Mouse (Mus musculus) MEL (cell line): ENCODE measurements around the gene Pom121l2. TPM values are rescaled to one million over a fixed set of nuclear protein-coding genes. Genes with fewer than 3 reads are reported as not detected.

ENCODE experiments used
- DNase-seq: peaks from one replicate; pipeline ENCODE4 v3.0.0; 2011; ENCODE audit warnings: low read depth, low spot score
- H3K27ac ChIP-seq: 2 replicates; pipeline ENCODE4 v1.5.1; 2012; ENCODE audit warnings: low read depth, mild to moderate bottlenecking, control low read depth, low read length, moderate library complexity; ENCODE audit not compliant: control insufficient read depth
- H3K27me3 ChIP-seq, 2 experiments: fragments of 150-350 bp in 1 of 2; sonication (generic) in 1 of 2; 2 replicates each; pipeline ENCODE4 v1.6.1; 2012; ENCODE audit warnings: low read length in 2 of 2, mild to moderate bottlenecking in 2 of 2, improper control_type of control experiment in 1 of 2, moderate library complexity in 1 of 2; ENCODE audit not compliant: insufficient read depth in 2 of 2, control insufficient read depth in 1 of 2
- H3K36me3 ChIP-seq, 2 experiments: 2 replicates each; pipeline ENCODE4 v1.6.1; 2012 to 2014; ENCODE audit warnings: low read length in 2 of 2, improper control_type of control experiment in 1 of 2, inconsistent platforms in 1 of 2, mild to moderate bottlenecking in 1 of 2; ENCODE audit not compliant: insufficient read depth in 2 of 2, control insufficient read depth in 1 of 2
- H3K4me1 ChIP-seq, 2 experiments: fragments of 150-350 bp in 1 of 2; sonication (generic) in 1 of 2; 2 replicates each; pipeline ENCODE4 v1.6.1; 2012; ENCODE audit warnings: low read length in 2 of 2, improper control_type of control experiment in 1 of 2, mild to moderate bottlenecking in 1 of 2; ENCODE audit not compliant: insufficient read depth in 2 of 2, control insufficient read depth in 1 of 2
- H3K4me3 ChIP-seq, 2 experiments: fragments of 150-350 bp in 1 of 2; sonication (generic) in 1 of 2; 2 replicates each; pipeline ENCODE4 v1.5.1; 2012; ENCODE audit warnings: low read depth in 2 of 2, low read length in 2 of 2, mild to moderate bottlenecking in 2 of 2, moderate library complexity in 2 of 2, control low read depth in 1 of 2, improper control_type of control experiment in 1 of 2; ENCODE audit not compliant: control insufficient read depth in 1 of 2, insufficient read depth in 1 of 2
- H3K79me2 ChIP-seq: 2 replicates; pipeline ENCODE4 v1.6.1; 2012; ENCODE audit warnings: mild to moderate bottlenecking, low read length, moderate library complexity; ENCODE audit not compliant: control insufficient read depth, poor library complexity, insufficient read depth
- H3K9ac ChIP-seq: 2 replicates; pipeline ENCODE4 v1.6.1; 2012; ENCODE audit warnings: low read depth, mild to moderate bottlenecking, control low read depth, low read length, moderate library complexity; ENCODE audit not compliant: control insufficient read depth, poor library complexity, severe bottlenecking
- H3K9me3 ChIP-seq: fragments of 150-350 bp; sonication (generic); replicated peaks from 2 replicates; pipeline ENCODE4 v1.6.1; 2012; ENCODE audit warnings: mild to moderate bottlenecking, low read length, improper control_type of control experiment, moderate library complexity; ENCODE audit not compliant: insufficient read depth
- BHLHE40 ChIP-seq: IDR thresholded peaks from 2 replicates; pipeline ENCODE4 v1.6.1; 2012; ENCODE audit warnings: low read depth, mild to moderate bottlenecking, inconsistent platforms, low read length, improper control_type of control experiment, borderline replicate concordance
- CTCF ChIP-seq, 3 experiments: IDR thresholded peaks in 2 of 3; conservative IDR thresholded peaks in 1 of 3; 2 replicates each; pipeline ENCODE4 v1.5.1; 2011 to 2012; ENCODE audit warnings: low read length in 3 of 3, low read depth in 2 of 3, mild to moderate bottlenecking in 2 of 3, improper control_type of control experiment in 1 of 3, inconsistent platforms in 1 of 3, mixed read lengths in 1 of 3, moderate library complexity in 1 of 3; ENCODE audit not compliant: control insufficient read depth in 1 of 3, insufficient read depth in 1 of 3, poor library complexity in 1 of 3, severe bottlenecking in 1 of 3
- ELF1 ChIP-seq: IDR thresholded peaks from 2 replicates; pipeline ENCODE4 v1.6.1; 2014; ENCODE audit warnings: low read depth, mild to moderate bottlenecking, inconsistent platforms, low read length, improper control_type of control experiment, moderate library complexity
- EP300 ChIP-seq, 2 experiments: IDR thresholded peaks; 2 replicates each; pipeline ENCODE4 v1.6.1; 2011; ENCODE audit warnings: improper control_type of control experiment in 2 of 2, low read length in 2 of 2, low read depth in 1 of 2, mild to moderate bottlenecking in 1 of 2
- GABPA ChIP-seq: IDR thresholded peaks from 2 replicates; pipeline ENCODE4 v1.6.1; 2012; ENCODE audit warnings: low read depth, mild to moderate bottlenecking, inconsistent platforms, low read length, improper control_type of control experiment, moderate library complexity
- GATA1 ChIP-seq: IDR thresholded peaks from 2 replicates; pipeline ENCODE4 v1.6.1; 2011; ENCODE audit warnings: low read depth, low read length, improper control_type of control experiment
- HCFC1 ChIP-seq: IDR thresholded peaks from 2 replicates; pipeline ENCODE4 v1.6.1; 2012; ENCODE audit warnings: low read depth, mild to moderate bottlenecking, inconsistent platforms, low read length, improper control_type of control experiment, moderate library complexity
- JUND ChIP-seq: IDR thresholded peaks from 2 replicates; pipeline ENCODE4 v1.6.1; 2011; ENCODE audit warnings: low read depth, mild to moderate bottlenecking, improper control_type of control experiment, low read length
- KAT2A ChIP-seq: conservative IDR thresholded peaks from 2 replicates; pipeline ENCODE4 v1.6.1; 2012; ENCODE audit warnings: low read depth, low read length, improper control_type of control experiment, inconsistent platforms
- MAX ChIP-seq: IDR thresholded peaks from 2 replicates; pipeline ENCODE4 v1.6.1; 2011; ENCODE audit warnings: low read length, improper control_type of control experiment
- MAZ ChIP-seq: IDR thresholded peaks from 2 replicates; pipeline ENCODE4 v1.6.1; 2012; ENCODE audit warnings: low read depth, mild to moderate bottlenecking, inconsistent platforms, low read length, improper control_type of control experiment
- MYB ChIP-seq: IDR thresholded peaks from 2 replicates; pipeline ENCODE4 v1.6.1; 2011; ENCODE audit warnings: mild to moderate bottlenecking, low read depth, low read length, improper control_type of control experiment
- NRF1 ChIP-seq: IDR thresholded peaks from 2 replicates; pipeline ENCODE4 v1.6.1; 2014; ENCODE audit warnings: low read depth, mild to moderate bottlenecking, inconsistent platforms, low read length, improper control_type of control experiment, moderate library complexity; ENCODE audit not compliant: poor library complexity, insufficient read depth, severe bottlenecking
- POLR2A ChIP-seq, 2 experiments: IDR thresholded peaks; 2 replicates each; pipeline ENCODE4 v1.6.1; 2011 to 2012; ENCODE audit warnings: low read length in 2 of 2, mild to moderate bottlenecking in 2 of 2, control low read depth in 1 of 2, improper control_type of control experiment in 1 of 2, low read depth in 1 of 2, moderate library complexity in 1 of 2; ENCODE audit not compliant: control insufficient read depth in 1 of 2, insufficient read depth in 1 of 2, poor library complexity in 1 of 2
- POLR2AphosphoS2 ChIP-seq: IDR thresholded peaks from 2 replicates; pipeline ENCODE4 v1.6.1; 2011; ENCODE audit warnings: low read length, improper control_type of control experiment
- POLR2AphosphoS5 ChIP-seq: IDR thresholded peaks from 2 replicates; pipeline ENCODE4 v1.6.1; 2012; ENCODE audit warnings: low read depth, borderline replicate concordance, mild to moderate bottlenecking, inconsistent platforms, low read length, moderate library complexity, mixed read lengths
- RAD21 ChIP-seq: IDR thresholded peaks from 2 replicates; pipeline ENCODE4 v1.6.1; 2011; ENCODE audit warnings: mild to moderate bottlenecking, low read depth, low read length, improper control_type of control experiment
- SIN3A ChIP-seq: IDR thresholded peaks from 2 replicates; pipeline ENCODE4 v1.6.1; 2012; ENCODE audit warnings: low read length, improper control_type of control experiment, inconsistent platforms
- TBP ChIP-seq: IDR thresholded peaks from 2 replicates; pipeline ENCODE4 v1.8.0; 2011; ENCODE audit warnings: low read depth, low read length, improper control_type of control experiment
- TCF12 ChIP-seq: IDR thresholded peaks from 2 replicates; pipeline ENCODE4 v1.6.1; 2014; ENCODE audit warnings: low read depth, mild to moderate bottlenecking, inconsistent platforms, low read length, improper control_type of control experiment, moderate library complexity
- UBTF ChIP-seq: IDR thresholded peaks from 2 replicates; pipeline ENCODE4 v1.6.1; 2012; ENCODE audit warnings: low read depth, mild to moderate bottlenecking, inconsistent platforms, low read length, improper control_type of control experiment, moderate library complexity, borderline replicate concordance; ENCODE audit not compliant: insufficient read depth
- USF2 ChIP-seq, 2 experiments: IDR thresholded peaks; 2 replicates each; pipeline ENCODE4 v1.6.1; 2011 to 2012; ENCODE audit warnings: improper control_type of control experiment in 2 of 2, low read length in 2 of 2, borderline replicate concordance in 1 of 2, inconsistent platforms in 1 of 2, low read depth in 1 of 2, mild to moderate bottlenecking in 1 of 2; ENCODE audit not compliant: insufficient read depth in 1 of 2
- ZKSCAN1 ChIP-seq: IDR thresholded peaks from 2 replicates; pipeline ENCODE4 v1.6.1; 2012; ENCODE audit warnings: low read depth, mild to moderate bottlenecking, inconsistent platforms, low read length, improper control_type of control experiment, moderate library complexity
- ZMIZ1 ChIP-seq: IDR thresholded peaks from 2 replicates; pipeline ENCODE4 v1.6.1; 2012; ENCODE audit warnings: low read depth, mild to moderate bottlenecking, inconsistent platforms, low read length, improper control_type of control experiment, moderate library complexity
- ZNF384 ChIP-seq: IDR thresholded peaks from 2 replicates; pipeline ENCODE4 v1.6.1; 2012; ENCODE audit warnings: low read depth, mild to moderate bottlenecking, inconsistent platforms, low read length, improper control_type of control experiment
- polyA plus RNA-seq, 2 experiments: library from polyadenylated mRNA; stranded (reverse) in 1 of 2; unstranded in 1 of 2; fragments of >175 nt in 1 of 2; fragments of >200 nt in 1 of 2; gene quantifications; 2 replicates each; pipeline versions ENCODE4 v1.2.1 to v1.2.4; 2012; ENCODE audit warnings: low replicate concordance in 2 of 2, low read depth in 1 of 2; ENCODE audit not compliant: insufficient read length in 2 of 2, insufficient read depth in 1 of 2, missing spikeins in 1 of 2
- total RNA-seq: library from RNA; depleted of rRNA; stranded (reverse); fragments of 300-350 nt; gene quantifications from 2 replicates; pipeline ENCODE4 v1.2.3, GENCODE M21; 2012

Pom121l2 gene
- total and polyA plus RNA-seq, 3 experiments = not detected

DNA sequence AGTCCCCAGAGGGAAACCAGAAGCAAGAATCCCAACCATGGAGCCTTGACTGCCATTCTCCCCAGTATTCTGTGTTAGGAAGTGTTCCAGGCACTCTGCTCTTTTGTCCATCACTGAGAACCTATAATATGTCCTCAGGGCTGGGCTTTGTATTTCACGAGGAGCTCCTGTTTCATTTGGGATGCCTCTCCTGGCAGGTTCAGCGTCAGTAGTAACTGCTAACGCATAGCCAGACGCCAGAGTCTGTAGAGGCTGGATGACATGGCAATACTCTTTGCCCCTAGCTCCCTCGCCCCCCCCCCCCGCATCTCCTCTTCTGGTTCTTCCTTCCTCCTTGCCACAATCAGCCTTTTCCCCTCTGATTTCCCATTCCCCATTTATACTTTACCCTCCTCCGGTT, 28.6 kb downstream of the Pom121l2 start, which contains the start of gene Prss16:
TSS of gene Prss16 (minus strand) at position 101 of the 400 bp plus-strand sequence.
- peaks cover 0 to 3% of the 10 kb centered on the region in 2 experiments; a peak in 2 of 4 replicates for H3K36me3 ChIP-seq
- DNase-seq = no peak
- no peak within 1 kb of the TSS for H3K9ac ChIP-seq
- H3K27me3 ChIP-seq = peaks cover 2 to 10% of the 10 kb centered on the region in 2 experiments; a peak in 3 of 4 replicates
- H3K79me2 ChIP-seq = no peaks in the 10 kb centered on the region
- no peak for TF ChIP-seq MAZ
- TF ChIP-seq ZKSCAN1 = no peak
- TF ChIP-seq USF2 (IDR thresholded peaks at IDR 0.05; ENCODE audit: borderline replicate concordance in 1 of 2, insufficient read depth in 1 of 2, low read depth in 1 of 2, low read length in 2 of 2) = no peak
- TF ChIP-seq CTCF (IDR thresholded peaks at IDR 0.05 in 2 of 3, conservative IDR thresholded peaks at IDR 0.05 in 1 of 3; ENCODE audit: control insufficient read depth in 1 of 3, insufficient read depth in 1 of 3, low read depth in 2 of 3, low read length in 3 of 3, poor library complexity in 1 of 3, severe bottlenecking in 1 of 3) = no peak
- no peak for TF ChIP-seq MYB
- TF ChIP-seq POLR2AphosphoS5 = no peak
- TF ChIP-seq TBP = no peak
- TF ChIP-seq, all 39 proteins: peak for 0
- Histone ChIP-seq H3K4me3 (no peak within 1 kb of the TSS), H3K27ac (no peak within 1 kb of the TSS), H3K4me1 (no peaks in the 10 kb centered on the region; a peak in 1 of 4 replicates), H3K9me3 (no peaks in the 10 kb centered on the region)

DNA sequence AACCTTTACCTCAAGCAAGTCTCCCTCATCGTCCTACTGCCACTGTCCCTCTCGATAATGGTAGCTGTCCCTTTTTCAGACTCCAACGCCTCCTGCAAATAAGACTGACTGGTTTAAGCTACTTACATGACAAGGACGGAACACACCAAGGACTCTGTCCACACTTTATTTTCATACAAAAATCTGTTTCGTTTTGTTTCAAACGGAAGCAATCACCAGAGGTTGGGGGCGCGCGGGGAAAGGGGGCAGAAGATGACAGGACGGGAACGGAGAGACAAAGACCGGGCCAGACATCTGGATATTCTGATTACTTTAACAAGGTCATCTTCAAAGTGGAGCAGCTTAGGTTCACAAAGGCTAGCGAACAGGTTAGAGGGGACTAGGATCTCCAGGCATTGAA, 32.7 kb downstream of the Pom121l2 start:
- no peak overlapping the region for H3K4me3 ChIP-seq
- no peak overlapping the region for H3K27ac ChIP-seq
- no peaks in the 10 kb centered on the region for H3K9me3 ChIP-seq
- no peaks in the 10 kb centered on the region for H3K79me2 ChIP-seq
- DNase-seq = no peak
- peaks cover 2 to 8% of the 10 kb centered on the region in 2 experiments; a peak in 3 of 4 replicates for H3K27me3 ChIP-seq
- no peaks in the 10 kb centered on the region for H3K4me1 ChIP-seq
- no peak overlapping the region for H3K9ac ChIP-seq
- peaks cover 0 to 4% of the 10 kb centered on the region in 2 experiments; a peak in 1 of 4 replicates for H3K36me3 ChIP-seq
- TF ChIP-seq MAX (no peak), GATA1 (no peak), ZNF384 (no peak), ELF1 (no peak), ZKSCAN1 (no peak), MAZ (no peak), NRF1 (no peak)

DNA sequence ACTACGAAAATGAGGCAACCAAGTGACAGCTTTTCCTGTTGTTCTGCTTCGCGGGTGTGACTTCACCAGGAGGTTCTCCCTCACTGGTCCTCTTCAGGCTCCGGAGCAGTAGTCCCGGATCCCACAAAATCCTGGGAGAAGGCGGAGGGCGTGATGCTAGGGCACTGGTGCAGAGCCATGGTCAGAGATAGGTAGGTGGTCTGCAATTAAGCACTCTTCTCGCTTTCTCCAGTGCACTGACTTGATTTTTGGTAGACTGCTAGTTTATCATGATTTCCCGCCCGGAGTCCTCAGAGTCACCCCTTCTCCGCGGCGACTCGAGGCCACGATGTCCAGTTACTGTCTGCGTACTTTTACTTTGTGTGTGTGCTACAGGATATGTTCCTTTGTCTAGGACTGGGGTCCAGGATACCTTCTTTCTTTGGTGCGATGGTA, 33.4 kb downstream of the Pom121l2 start:
- H3K27ac ChIP-seq = no peak overlapping the region
- peaks cover 2 to 3% of the 10 kb centered on the region in 2 experiments; a peak in 3 of 4 replicates for H3K27me3 ChIP-seq
- no peak for DNase-seq
- H3K79me2 ChIP-seq = no peaks in the 10 kb centered on the region
- H3K9me3 ChIP-seq = no peaks in the 10 kb centered on the region
- no peaks in the 10 kb centered on the region for H3K4me1 ChIP-seq
- H3K36me3 ChIP-seq = peaks cover 0 to 4% of the 10 kb centered on the region in 2 experiments; a peak in 1 of 4 replicates
- no peak overlapping the region for H3K9ac ChIP-seq
- no peak overlapping the region for H3K4me3 ChIP-seq
- TF ChIP-seq HCFC1 (no peak), EP300 (IDR thresholded peaks at IDR 0.05; ENCODE audit: low read depth in 1 of 2, low read length in 2 of 2) (no peak), MAZ (no peak), ELF1 (no peak), UBTF (no peak), MYB (no peak), KAT2A (no peak), JUND (no peak), RAD21 (no peak), USF2 (IDR thresholded peaks at IDR 0.05; ENCODE audit: borderline replicate concordance in 1 of 2, insufficient read depth in 1 of 2, low read depth in 1 of 2, low read length in 2 of 2) (no peak), TCF12 (no peak), POLR2AphosphoS2 (no peak), POLR2A (IDR thresholded peaks at IDR 0.05; ENCODE audit: control insufficient read depth in 1 of 2, insufficient read depth in 1 of 2, low read depth in 1 of 2, low read length in 2 of 2, poor library complexity in 1 of 2) (no peak), GABPA (no peak), BHLHE40 (no peak), ZMIZ1 (no peak), SIN3A (no peak)
